Mouse (Mus musculus): ENCODE measurements around the gene Rplp2.

The Rplp2 gene

GRCm38 (mm10) chr7:141430585-141431240 lies 16.5 kb upstream of the Rplp2 start:
- in situ Hi-C loops (cut with MboI, MseI), result no loop called here

DNA sequence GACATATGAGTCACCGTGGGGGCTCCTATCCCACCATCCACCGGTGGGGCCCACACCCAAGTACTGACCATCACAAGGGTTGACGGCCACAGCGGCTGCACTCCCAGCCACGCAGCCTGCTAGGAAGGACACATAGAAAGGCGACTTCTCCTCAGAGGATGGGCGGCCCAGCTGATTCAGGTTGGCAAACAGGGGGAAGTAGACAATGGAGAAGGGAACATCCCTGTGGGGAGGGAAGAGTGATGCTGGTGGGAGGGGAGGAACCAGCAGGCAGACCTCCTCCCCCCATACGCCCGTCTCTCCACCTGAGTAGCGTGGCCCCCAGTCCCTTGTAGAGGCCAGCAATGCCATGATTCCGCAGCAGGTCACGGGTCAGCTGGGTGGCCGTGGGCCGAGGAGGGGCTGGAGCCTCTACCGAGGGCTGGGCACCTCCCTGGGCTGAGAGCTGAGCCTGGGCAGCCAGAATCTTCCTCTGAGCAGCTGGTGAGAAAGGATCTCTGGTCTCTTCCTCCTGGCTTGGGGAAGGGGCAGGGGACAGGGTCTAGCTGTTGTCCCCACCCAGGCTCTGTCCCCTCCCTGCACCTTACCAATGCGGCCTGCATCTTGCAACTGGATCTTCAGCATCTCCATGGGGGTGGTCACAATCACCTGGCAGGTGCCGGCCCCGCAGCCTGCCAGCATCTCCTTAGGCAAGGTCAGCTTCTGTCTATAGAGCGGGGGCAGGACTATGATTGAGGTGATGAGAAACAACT lies 15.6 kb upstream of the Rplp2 start:
- in situ Hi-C loops (cut with MboI, MseI), result no loop called here

DNA sequence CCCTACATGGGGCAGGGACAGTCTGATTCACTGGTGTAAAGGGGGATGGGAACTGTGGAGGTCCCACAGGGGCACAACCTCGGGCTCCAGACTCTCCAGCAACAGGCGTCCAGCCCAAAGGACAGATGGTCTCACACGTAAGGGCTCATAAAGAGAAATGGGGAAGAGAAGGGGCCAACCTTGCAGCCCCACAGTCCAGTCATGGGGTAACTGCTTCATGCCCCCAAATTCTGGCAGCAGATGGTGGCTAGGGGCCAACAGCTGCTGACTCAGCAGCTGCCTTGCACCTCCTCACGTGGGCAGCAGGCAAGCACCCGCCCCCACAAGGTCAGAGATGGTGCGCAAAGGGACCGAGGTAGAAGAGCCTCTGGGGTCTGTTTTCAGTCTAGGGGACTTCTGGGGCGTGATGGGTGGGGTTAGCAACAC lies 15.0 kb upstream of the Rplp2 start:
- in situ Hi-C loops (cut with MboI, MseI), result no loop called here

GRCm38 (mm10) chr7:141432741-141433516 lies 14.2 kb upstream of the Rplp2 start:
- in situ Hi-C loops (cut with MboI, MseI), result no loop called here

- in situ Hi-C loops (cut with MboI, MseI), result no loop called here
Observed at GRCm38 (mm10) chr7:141433517-141434400, 13.4 kb upstream of the Rplp2 start.

DNA sequence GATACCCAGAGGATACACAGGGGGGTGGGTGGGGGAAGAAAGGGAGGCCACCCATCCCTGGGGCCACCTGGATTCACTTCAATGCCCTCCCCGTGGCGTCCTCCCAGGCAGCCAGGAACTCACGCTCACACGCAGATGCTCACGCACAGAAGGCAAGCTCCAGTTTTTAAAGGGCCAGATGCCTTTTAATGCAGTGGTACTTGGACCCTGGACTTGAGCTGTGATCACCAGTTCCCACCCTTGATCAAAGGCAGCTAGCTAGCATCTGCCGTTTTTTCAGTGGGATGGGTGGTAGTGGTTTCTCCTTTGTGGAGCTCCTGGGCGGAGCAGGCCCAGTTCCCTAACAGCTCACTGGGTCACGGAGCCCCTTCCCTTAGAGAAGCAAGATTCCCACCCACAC lies 12.7 kb upstream of the Rplp2 start:
- in situ Hi-C loops (cut with MboI, MseI), result no loop called here

DNA sequence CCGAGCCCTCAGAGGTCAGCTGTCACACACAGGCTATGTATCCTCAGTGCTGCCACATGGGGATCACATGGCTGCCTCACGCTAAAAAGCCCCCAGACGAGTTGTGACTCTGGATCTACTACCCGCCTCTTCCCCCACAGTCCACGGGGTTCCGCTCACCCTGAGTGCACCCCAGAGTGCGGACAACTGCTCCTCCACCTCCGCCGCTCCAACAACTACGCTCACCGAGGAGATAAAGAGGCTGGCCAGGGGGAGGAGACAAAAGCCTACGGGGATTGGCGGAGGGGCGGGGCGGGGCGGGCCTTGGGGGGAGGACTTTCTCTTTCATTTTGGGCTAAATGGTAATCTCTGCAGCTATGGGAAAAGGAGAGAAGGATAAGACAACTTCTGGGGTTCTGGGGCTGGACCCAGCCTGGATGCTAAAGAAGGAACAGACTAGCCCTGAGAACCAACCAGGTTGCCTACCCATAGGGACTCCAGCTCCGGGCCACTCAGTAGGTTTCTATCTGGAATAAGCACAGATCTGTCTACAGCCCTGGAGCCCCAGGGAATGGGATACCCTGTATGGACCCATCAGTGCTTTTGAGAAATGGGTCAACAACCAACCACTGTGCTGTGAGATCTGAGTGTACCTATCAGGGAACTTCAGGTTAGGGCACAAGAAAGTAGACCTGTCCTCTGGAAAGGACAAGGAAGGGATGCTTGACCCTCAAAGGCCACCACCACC lies 11.9 kb upstream of the Rplp2 start:
- in situ Hi-C loops (cut with MboI, MseI), result no loop called here

GRCm38 (mm10) chr7:141435856-141436522 lies 11.2 kb upstream of the Rplp2 start:
- in situ Hi-C loops (cut with MboI, MseI), result no loop called here

DNA sequence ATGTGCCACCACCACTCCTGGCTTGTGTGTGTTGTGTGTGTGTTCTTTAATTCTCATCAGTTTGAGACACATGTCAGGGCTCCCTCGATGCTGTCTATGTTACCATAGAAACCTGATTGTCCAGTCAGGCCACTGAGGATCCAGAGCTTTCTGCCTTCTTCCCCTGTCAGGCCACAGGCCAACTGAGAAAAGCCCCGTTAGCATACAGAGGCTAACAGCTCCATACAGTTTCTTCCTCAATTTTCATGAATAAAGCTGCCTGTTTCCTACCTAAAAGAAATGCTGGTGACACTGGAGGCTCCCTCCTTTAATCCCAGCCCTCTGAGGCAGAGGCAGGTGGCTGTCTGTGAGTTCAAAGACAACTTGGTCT lies 10.7 kb upstream of the Rplp2 start:
- in situ Hi-C loops (cut with MboI, MseI), result no loop called here

GRCm38 (mm10) chr7:141437178-141438120 lies 9.7 kb upstream of the Rplp2 start, which contains the start of gene Slc25a22:
Gene Slc25a22 (minus strand): TSS chr7:141437892.
- in situ Hi-C loops (cut with MboI, MseI), result no loop called here

DNA sequence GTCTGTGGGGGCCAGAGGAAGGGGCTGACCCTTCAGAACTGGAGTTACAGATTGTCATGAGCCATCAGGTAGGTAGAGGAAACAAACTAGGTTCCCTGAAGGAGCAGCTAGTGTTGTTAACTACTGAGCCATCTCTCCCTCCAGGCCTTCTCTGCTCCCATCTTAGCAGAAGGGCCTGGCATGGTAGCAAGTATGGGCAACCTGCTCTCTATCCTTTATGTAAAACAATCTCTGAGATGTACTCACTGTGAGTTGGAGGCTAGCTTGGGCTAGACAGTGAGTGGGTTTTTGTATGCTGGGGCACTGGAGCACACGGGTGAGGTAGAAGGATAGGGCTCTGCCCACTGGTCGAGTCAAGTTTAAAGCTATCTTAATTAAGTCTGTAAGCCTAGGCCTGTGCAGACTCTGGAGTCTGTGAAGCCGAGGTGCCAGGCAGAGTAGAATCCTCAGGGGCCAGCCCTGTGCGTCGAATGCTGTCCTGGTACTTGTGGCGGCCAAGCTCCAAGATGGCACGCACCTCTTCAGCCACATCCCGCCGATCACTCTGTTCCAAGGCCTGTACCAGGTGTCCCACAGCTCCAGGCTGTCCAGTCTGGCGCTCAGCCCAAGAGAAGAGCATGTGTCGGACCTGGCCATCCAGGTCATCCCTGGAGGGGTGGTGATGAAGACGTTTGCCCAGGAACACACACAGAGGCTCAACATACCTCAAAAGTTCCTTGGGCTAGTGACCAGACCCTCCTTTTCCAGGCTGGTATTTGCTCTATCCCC lies 8.8 kb upstream of the Rplp2 start:
- in situ Hi-C loops (cut with MboI, MseI), result no loop called here

- in situ Hi-C loops (cut with MboI, MseI), result no loop called here
Observed at GRCm38 (mm10) chr7:141439140-141439679, 8.0 kb upstream of the Rplp2 start.

DNA sequence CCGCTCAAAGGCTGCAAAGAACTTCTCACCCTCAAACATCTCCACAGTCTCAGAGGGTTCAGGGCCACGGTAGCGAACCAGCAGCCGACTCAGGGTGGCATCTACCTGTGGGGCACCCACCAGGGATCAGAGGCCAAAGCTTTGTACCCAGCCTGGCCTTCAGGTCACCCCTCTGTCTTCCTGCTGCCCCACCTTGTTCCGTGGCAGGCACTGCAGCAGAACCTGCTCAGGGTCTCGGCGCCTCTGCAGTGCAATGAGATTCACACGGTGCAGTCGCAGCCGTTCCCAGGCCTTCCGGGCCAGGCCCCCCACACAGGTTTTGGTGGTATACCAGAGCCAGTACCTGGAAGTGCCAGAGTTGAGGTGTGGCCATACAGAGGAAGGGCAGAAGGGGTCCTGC lies 7.4 kb upstream of the Rplp2 start:
- in situ Hi-C loops (cut with MboI, MseI), result no loop called here

DNA sequence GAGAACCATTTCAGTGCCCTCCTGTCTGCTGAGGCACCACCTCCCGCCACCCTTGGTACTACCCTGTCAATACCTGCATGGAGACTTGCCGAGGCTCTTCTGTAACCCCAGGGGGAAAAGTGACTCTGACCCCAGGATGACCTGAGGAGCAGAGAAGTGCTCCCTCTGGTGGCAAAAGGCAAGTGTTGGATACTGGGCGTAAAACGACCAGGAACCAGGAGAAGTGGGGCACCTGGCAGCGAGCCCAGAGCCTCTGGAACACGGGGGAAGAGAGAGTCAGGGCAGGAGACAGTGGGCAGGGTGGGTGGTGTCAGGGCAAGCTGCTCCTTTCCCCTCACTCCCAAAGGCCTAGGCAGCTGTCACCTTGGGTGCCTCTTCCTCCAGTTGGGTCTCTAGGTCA lies 6.6 kb upstream of the Rplp2 start:
- in situ Hi-C loops (cut with MboI, MseI), result no loop called here

- in situ Hi-C loops (cut with MboI, MseI), result no loop called here
Observed at GRCm38 (mm10) chr7:141441460-141441859, 5.7 kb upstream of the Rplp2 start.

GRCm38 (mm10) chr7:141442199-141442598 lies 5.0 kb upstream of the Rplp2 start:
- in situ Hi-C loops (cut with MboI, MseI), result no loop called here

DNA sequence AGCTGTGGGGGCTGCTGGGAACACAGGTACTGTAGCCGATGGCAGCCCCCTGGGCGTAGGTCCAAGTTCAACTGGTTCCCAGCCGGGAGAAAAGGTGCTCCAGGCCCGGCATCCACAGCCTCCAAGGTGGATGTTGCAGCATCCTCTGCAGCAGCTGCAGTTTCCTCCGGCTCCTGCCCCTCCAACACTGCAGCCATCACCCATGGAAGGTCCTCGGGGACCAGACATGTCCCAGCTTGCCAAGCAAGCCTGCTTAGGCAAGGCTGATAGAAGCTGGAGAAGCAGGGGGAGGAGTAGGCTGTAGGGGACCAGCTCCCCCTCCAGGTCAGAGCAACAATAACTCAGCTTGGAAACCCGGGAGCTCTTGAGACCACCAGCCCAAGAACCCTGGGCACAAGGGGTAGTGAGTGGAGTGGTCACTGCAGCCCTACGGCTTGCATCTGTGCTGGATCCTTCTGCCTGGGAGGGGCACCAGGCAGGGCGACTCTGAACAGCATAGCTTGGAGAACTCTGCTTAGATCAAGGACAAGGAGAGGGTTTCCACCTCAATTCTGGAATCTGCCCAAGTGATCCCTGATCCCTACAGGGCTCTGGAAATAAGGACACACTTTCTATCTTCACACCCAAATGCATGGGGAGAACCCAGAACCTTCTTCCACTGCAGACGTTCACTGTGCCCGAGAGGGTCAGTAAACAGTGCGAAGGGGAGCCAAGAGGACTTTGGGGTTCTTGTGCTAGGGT lies 3.9 kb upstream of the Rplp2 start:
- in situ Hi-C loops (cut with MboI, MseI), result no loop called here

All from T-helper 17 cell (primary cell).